Mouse (Mus musculus) erythroblast, embryonic 14.5 days (primary cell): ENCODE measurements around the gene 4930562C15Rik. TPM values are rescaled to one million over a fixed set of nuclear protein-coding genes. Genes with fewer than 3 reads are reported as not detected.
"Not testable (repeated sequence)": the region's sequence is repeated elsewhere in the genome, so short reads cannot be mapped to it uniquely, and the experiment has no call there.

Source experiments
- H3K27me3 ChIP-seq: 2 replicates; pipeline ENCODE4 v1.6.1; 2012; ENCODE audit warnings: inconsistent platforms; ENCODE audit not compliant: control insufficient read depth
- H3K36me3 ChIP-seq: 2 replicates; pipeline ENCODE4 v1.6.1; 2012; ENCODE audit warnings: mild to moderate bottlenecking, inconsistent platforms; ENCODE audit not compliant: control insufficient read depth
- H3K4me1 ChIP-seq: 2 replicates; pipeline ENCODE4 v1.6.1; 2012; ENCODE audit warnings: inconsistent platforms; ENCODE audit not compliant: control insufficient read depth
- H3K4me3 ChIP-seq: replicated peaks from 2 replicates; pipeline ENCODE3; 2012; ENCODE audit warnings: moderate library complexity, mild to moderate bottlenecking, inconsistent platforms
- H3K9me3 ChIP-seq: 2 replicates; pipeline ENCODE4 v1.6.1; 2012; ENCODE audit warnings: low read length, inconsistent platforms, mixed read lengths; ENCODE audit not compliant: control insufficient read depth
- GATA1 ChIP-seq: IDR thresholded peaks from 2 replicates; pipeline ENCODE4 v1.6.1; 2012; ENCODE audit warnings: low read length, inconsistent platforms, mixed read lengths
- TAL1 ChIP-seq: IDR thresholded peaks from 3 replicates; pipeline ENCODE4 v1.6.1; 2012; ENCODE audit warnings: low read length, inconsistent platforms, mixed read lengths
- polyA plus RNA-seq: library from polyadenylated mRNA; stranded (reverse); fragments of >175 nt; gene quantifications from 2 replicates; pipeline ENCODE4 v1.2.3, GENCODE M21; 2012

Gene 4930562C15Rik
- not detected in 2 replicates for polyA plus RNA-seq

DNA sequence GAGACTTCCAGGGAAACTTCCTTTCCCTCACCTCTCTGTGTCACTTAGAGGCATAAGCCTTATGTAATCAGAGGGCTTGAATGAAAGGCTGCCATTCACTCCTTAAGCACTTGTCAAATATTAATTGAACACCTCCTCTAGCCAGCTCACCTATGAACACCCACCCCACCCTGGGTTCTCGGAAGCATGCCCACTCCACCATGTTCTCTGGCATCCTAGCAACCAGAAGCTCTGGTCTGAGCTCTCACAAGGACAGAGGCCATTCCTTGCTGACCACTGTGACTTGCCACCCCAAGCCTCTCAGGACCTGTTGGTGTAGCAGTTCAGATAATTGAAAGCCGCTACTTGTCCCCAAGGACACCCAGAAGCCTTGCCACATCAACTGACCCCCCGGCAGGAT is at the start of gene 4930562C15Rik:
4930562C15Rik (plus strand) TSS at position 226 of the 400 bp plus-strand sequence.
- Histone ChIP-seq H3K36me3 (no peaks in the 10 kb centered on the region), H3K4me3 (no peak within 1 kb of the TSS), H3K27me3 (no peaks in the 10 kb centered on the region), H3K9me3 (no peaks in the 10 kb centered on the region), H3K4me1 (peaks cover 12% of the 10 kb centered on the region)
- TF ChIP-seq TAL1, result no peak
- no peak for TF ChIP-seq GATA1

DNA sequence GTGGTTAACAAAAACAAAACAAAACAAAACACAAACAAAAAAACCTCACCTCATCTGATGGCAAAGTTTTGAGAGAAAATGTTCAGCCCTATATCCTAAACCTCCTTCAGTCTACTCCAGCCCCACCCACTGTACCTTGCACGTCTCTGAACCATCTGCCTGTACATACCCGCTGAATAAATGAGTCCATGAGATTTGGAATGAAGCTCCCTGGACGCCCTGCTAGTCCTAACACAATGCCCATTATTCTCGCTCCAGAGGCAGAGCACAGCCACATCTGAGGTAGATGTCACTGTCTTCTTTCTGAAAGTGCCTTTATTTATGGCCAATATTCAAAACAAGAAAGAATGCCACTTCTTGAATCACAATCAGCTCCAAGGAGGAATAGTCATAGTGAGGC is 49.5 kb upstream of the 4930562C15Rik start:
- H3K4me1 ChIP-seq, result peaks cover 18% of the 10 kb centered on the region
- H3K36me3 ChIP-seq, result peaks cover 2% of the 10 kb centered on the region; the same call in 1 of the 2 replicates
- no peaks in the 10 kb centered on the region for H3K9me3 ChIP-seq
- no peaks in the 10 kb centered on the region for H3K27me3 ChIP-seq
- TF ChIP-seq GATA1 (no peak), TAL1 (no peak)
- H3K4me3 ChIP-seq, result no peak overlapping the region

DNA sequence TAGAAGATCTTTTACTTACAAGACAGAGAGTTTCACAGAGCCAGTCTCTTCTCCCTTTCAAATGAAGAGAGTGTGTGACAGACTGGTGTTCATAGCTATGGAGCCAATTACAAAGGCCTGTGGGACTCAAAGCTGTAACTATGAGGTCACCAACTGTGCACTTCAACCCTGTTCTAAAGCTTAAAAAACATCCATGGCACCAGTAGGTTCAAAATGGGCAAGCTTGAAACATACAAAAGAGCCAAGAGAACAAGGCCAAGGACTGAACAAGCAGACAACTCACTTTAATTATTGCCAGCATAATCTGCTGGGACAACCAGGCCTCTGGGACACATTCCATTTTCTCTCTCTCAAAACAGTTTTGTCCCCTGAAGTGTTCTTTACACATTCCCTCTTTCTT is 47.0 kb upstream of the 4930562C15Rik start:
- Histone ChIP-seq H3K4me1 (peaks cover 18% of the 10 kb centered on the region), H3K27me3 (no peaks in the 10 kb centered on the region), H3K36me3 (peaks cover 2% of the 10 kb centered on the region; the same call in 1 of the 2 replicates), H3K4me3 (no peak overlapping the region), H3K9me3 (no peaks in the 10 kb centered on the region)
- TF ChIP-seq GATA1 (no peak), TAL1 (no peak)

DNA sequence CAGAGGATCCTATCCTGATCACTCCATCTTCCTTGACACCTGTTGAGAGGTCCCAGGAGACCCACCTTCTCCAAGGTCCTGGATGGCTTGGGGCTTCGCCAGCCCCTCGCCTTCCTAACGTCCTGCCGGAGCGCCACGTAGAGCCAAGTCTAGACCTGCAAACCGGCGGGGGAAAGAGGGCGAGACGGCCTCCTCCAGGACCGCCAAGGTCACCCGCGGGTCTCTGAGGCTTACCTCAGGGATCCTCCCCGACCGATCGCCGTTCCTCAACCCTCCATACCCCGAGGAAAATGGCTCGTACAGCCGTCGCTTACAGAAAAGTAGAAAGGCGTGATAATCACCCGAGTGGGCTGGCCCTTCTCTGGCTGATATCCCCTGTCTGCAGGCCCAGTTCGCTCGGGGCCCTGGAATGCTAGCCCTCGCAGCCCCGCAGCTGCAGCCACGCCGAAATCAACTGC is 45.9 kb upstream of the 4930562C15Rik start:
- Histone ChIP-seq H3K36me3 (no peaks in the 10 kb centered on the region), H3K4me3 (peak overlapping the region; percentile 74), H3K27me3 (no peaks in the 10 kb centered on the region), H3K4me1 (peaks cover 18% of the 10 kb centered on the region), H3K9me3 (no peaks in the 10 kb centered on the region)
- TF ChIP-seq GATA1, result no peak
- no peak for TF ChIP-seq TAL1

DNA sequence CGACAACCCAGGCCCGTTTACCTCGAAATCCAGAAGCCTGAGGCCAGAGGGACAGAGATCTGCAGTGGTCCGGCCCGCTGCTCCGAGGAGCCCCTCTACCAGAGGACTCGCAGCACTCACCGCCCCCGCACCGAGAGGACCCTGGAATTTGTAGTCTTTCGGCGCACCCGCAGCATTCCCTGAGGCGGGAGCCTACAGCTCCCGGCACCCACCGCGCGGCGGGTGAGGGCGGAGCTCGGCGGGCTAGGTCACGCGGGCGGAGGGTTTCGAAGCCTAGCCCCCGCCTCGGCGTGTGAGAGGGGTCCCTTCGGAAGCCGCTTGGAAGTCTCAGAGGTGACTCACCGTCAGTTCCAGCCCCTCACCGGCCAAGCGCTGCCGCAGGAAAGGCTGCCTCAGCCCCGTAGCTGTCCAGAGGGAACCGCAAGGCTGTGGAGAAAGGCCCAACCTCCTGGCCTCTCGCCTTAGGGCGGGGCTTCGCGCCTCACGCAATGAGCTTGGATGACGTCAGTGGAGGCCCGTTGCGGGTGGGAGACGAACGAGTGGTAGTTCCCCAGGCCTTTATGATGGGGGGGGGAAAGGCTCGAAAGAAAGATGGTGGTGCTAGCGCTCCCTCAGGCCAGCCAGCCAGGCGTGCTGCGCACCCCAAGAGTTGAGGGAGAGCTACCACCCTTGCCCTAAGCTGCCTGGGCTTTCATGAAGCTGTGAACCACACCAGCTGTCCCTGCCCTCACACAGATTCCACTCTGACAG is 45.2 kb upstream of the 4930562C15Rik start, which contains the start of gene Cdip1:
Cdip1 (minus strand) TSS at position 483 of the 750 bp plus-strand sequence.
- peaks cover 18% of the 10 kb centered on the region for H3K4me1 ChIP-seq
- TF ChIP-seq TAL1 (no peak), GATA1 (no peak)
- peak within 1 kb of the TSS; percentile 74 for H3K4me3 ChIP-seq
- no peaks in the 10 kb centered on the region for H3K36me3 ChIP-seq
- no peaks in the 10 kb centered on the region for H3K9me3 ChIP-seq
- H3K27me3 ChIP-seq, result no peaks in the 10 kb centered on the region

DNA sequence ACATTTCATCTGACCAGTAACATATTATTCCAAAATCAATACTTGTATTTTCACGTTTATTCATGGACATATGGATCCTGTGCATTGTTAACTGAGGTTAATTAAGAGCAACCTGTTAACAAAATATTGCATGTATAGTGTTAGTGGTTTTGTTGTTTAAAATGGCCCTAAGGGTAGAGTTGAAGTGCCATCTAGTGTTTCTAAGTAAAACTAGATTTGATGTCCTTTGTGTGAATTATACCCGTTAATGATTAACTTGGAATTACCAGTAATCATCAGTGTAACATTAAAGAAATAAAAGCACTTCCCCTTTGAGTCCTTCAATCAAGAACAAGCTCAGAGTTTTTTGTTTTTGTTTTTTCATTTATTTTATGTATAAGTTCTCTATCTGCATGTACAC is 43.9 kb upstream of the 4930562C15Rik start:
- Histone ChIP-seq H3K27me3 (no peaks in the 10 kb centered on the region), H3K4me1 (peaks cover 18% of the 10 kb centered on the region), H3K9me3 (no peaks in the 10 kb centered on the region), H3K4me3 (no peak overlapping the region), H3K36me3 (no peaks in the 10 kb centered on the region)
- TF ChIP-seq GATA1, result no peak
- no peak for TF ChIP-seq TAL1

DNA sequence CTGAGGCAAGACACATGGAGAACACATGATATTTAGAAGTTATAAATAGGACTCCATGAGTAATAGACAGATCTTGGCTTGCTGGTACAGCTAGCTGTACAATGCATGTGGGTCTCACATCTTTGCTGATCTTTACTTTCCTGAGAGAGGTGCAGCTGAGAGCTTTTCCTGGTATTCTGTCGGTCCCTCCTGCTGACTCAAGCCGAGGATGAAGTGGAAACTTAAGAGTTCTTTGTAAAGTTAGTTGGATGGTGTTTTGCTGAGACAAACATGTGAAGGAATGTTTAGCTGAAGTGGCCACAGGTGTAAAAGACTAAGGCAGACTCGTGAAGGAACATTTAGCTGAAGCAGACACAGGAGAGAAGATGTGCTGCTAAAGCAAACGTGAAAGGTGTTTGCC is 38.6 kb upstream of the 4930562C15Rik start:
- Histone ChIP-seq H3K36me3 (no peaks in the 10 kb centered on the region), H3K9me3 (peaks cover 4% of the 10 kb centered on the region; the same call in 1 of the 2 replicates), H3K4me1 (no peaks in the 10 kb centered on the region), H3K27me3 (no peaks in the 10 kb centered on the region), H3K4me3 (no peak overlapping the region)
- TF ChIP-seq TAL1 (no peak), GATA1 (no peak)

DNA sequence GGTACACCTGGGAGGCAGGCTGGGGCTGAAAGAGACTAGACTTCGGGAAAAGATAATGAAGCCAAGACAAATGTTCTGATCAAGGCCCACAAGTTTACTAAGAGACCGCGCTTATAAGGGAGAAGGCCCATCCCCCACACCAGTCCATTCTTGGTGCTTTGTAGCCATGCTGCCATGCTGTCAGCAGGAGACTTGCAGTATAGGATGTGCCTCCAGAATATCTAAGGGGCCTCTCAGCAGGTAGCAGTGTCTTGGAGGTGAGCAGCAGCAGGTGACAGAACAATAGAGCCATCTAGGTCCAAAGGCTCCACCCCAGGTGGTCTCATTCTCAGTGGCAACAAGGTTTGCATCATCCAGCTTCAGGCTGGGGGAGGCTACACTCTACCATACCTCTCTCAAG is 16.9 kb upstream of the 4930562C15Rik start:
- H3K36me3 ChIP-seq, result no peaks in the 10 kb centered on the region
- H3K4me1 ChIP-seq, result peaks cover 2% of the 10 kb centered on the region; the same call in 1 of the 2 replicates
- H3K4me3 ChIP-seq, result no peak overlapping the region
- peaks cover 16% of the 10 kb centered on the region for H3K9me3 ChIP-seq
- TF ChIP-seq GATA1 (no peak), TAL1 (no peak)
- no peaks in the 10 kb centered on the region for H3K27me3 ChIP-seq

DNA sequence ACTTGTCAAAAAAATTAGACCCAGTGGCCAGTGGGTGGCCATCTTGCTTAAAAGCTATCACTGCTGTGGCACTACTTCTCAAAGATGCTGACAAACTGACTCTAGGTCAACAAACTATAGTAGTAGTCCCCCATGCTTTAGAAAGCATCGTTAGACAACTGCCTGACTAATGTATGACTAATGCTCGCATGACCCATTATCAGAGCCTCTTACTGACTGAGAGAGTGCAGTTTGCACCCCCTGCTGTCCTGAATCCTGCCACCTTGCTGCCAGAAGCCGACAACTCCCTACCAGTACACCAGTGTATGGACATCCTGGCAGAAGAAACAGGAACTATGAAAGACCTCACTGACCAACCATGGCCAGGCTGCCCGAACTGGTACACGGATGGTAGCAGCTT is 10.8 kb upstream of the 4930562C15Rik start:
- not testable (repeated sequence) for H3K27me3 ChIP-seq, H3K36me3 ChIP-seq, H3K4me1 ChIP-seq, H3K4me3 ChIP-seq
- H3K9me3 ChIP-seq, result peaks cover 16% of the 10 kb centered on the region
